Mouse (Mus musculus) left cerebral cortex, postnatal 14 days (tissue): Measurements from ENCODE around the gene Lce1m. TPM values are rescaled to one million over a fixed set of nuclear protein-coding genes. Genes with fewer than 3 reads are reported as not detected.
"Not testable (repeated sequence)": the region's sequence is repeated elsewhere in the genome, so short reads cannot be mapped to it uniquely, and the experiment has no call there.

Source experiments
- DNase-seq, 2 experiments: peaks; one replicate each; pipeline ENCODE4 v3.0.0; 2021 to 2022; ENCODE audit warnings: low spot score in 2 of 2, mixed read lengths in 1 of 2
- intact Hi-C: fragments of 180-260 bp; cut with DNase I; formaldehyde crosslinking; loops from one replicate; pipeline ENCODE4 v1.15.1; 2025
- long read RNA-seq, 2 experiments: library from polyadenylated mRNA; stranded (forward); transcript quantifications; one replicate each; pipeline ENCODE4 v2.0.0; 2021
- total RNA-seq, 2 experiments: library from RNA; stranded (reverse); gene quantifications; 2 replicates each; pipeline ENCODE4 v1.2.3; 2021

The Lce1m gene
- not detected for total RNA-seq
- long read RNA-seq, experiment 1 = 0 reads
- long read RNA-seq, experiment 2 = 0 reads

DNA sequence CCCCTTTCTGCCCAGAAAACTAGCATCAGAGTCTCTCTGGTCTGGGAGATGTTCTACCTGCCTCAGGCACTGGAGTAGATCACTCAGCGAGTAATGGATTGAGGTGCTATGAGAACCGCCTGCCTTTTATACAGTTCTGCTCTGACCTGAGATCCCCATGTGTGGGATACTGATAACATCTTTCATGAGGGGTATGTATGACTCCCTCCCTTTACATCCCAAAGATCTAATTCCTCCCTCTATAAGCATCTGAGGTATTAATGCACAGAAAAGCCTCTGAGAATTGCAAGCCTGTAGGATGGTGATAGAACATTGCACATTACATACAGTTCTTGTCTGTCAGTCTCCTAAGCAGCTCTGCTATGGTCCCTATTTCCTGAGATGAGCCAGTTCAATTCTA lies at the start of gene Lce1m:
TSS of gene Lce1m (minus strand) at position 101 of the 400 bp plus-strand sequence.
- DNase-seq = no peak
- intact Hi-C loops = no loop called here

GRCm38 (mm10) chr3:93068523-93068922 lies 49.7 kb upstream of the Lce1m start, which contains the start of gene Gm4858:
Gene Gm4858, plus strand, starts transcription at chr3:93068823.
- DNase-seq, intact Hi-C loops: not testable (repeated sequence)

GRCm38 (mm10) chr3:93052826-93053474 lies 34.1 kb upstream of the Lce1m start:
- intact Hi-C loops = no loop called here
- no peak for DNase-seq

GRCm38 (mm10) chr3:93050182-93050581 lies 31.3 kb upstream of the Lce1m start:
- intact Hi-C loops = no loop called here

DNA sequence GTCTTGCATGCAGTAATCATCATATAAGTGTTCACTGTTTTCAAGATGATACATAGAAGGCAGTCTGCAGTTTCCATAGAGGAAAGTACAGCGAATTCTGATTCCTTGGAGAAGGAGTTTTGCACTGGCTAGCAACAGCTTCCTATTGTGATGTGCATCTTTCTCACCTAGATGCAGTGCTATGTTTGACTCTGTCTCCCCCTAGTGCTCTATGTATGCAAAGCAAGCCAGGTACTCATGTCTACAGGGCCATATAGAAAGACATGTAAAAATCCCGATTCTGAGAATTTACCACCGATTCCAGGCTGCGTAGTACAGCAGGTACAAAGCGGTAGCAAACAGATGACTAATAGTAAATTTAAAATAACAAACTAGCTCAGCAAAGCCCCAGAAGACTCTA lies 12.6 kb upstream of the Lce1m start:
- intact Hi-C loops = loop anchor here (2.0 kb wide), 1 partner anchor 125 kb away; no protein-coding TSS in a partner anchor
- peak; percentile 71 for DNase-seq

More at GRCm38 (mm10) chr3:93050182-93050581, 31.3 kb upstream of the Lce1m start:
- no peak for DNase-seq

DNA sequence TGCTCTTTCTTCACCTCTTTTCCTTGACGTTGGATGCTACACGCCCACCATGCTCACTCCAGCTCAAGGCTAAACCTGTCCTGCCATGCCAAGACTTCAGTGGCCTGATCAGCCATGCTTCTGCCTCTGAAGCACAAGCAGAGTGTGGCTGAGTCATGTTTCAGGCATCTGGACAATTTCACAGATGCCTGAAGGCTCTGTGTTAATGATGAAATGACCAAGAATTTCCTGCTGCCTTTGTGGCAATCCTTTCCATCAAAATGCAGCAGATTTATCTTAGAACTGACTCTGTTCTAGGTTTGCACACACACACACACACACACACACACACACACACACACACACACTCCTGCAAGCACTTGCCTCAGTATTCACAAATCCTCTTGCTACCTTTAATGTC lies 6.6 kb upstream of the Lce1m start:
- intact Hi-C loops = no loop called here
- DNase-seq = no peak

DNA sequence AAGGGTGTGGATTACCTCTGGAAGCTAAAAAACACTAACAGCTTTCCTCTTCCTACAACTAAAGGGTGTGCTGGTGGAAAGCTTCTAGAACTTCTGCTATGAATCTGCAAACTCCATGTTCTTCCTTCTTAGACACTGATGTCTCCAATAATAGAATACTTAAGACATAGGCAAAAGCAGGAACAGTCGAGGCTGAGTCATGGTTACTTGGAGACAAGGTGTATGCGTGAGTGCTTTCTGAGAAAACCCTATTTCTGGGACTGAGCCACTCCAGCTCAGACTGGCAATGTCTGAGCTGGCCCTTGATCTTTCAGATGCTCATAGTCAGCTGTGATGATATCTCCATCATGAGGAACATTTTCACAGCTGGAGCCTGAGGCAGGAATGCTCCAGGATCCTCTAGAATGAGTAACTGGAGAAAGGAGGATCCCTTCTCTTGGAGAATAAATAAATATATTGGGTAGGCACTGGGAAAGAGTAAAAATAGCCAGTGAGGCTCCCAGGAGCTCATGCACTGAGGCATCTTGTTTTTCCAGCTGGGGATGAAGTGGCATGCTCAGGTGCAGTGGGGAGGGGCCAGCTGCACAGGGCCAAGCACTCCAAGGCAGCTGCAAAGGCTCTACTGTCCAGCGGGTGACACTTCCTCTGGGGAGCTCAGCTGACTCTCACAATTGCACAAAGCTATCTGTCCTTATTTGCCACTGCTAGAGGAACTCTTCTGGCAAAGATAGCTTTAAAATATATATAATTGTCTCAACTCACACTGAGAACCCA lies 4.7 kb upstream of the Lce1m start:
- peak; percentile 12 to 40 for DNase-seq
- intact Hi-C loops = no loop called here

DNA sequence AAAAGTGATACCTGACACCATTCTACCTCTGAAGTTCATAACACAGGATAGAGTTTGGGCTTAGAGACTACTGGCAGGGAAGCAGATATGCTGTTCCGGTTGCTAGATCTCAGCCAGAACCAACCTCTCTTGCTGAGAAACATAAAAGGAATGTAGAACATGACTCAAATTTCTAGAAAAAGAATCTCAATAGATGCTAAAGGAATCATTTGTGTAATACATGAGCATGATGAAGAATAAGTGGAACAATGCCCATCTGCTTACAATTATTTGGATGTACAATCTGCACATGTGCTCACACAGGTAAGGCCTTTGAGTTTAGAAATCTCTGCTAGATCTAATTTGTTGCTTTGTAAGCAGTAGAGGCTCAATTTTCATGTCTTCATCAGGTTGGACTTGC lies 2.3 kb upstream of the Lce1m start:
- intact Hi-C loops = no loop called here

DNA sequence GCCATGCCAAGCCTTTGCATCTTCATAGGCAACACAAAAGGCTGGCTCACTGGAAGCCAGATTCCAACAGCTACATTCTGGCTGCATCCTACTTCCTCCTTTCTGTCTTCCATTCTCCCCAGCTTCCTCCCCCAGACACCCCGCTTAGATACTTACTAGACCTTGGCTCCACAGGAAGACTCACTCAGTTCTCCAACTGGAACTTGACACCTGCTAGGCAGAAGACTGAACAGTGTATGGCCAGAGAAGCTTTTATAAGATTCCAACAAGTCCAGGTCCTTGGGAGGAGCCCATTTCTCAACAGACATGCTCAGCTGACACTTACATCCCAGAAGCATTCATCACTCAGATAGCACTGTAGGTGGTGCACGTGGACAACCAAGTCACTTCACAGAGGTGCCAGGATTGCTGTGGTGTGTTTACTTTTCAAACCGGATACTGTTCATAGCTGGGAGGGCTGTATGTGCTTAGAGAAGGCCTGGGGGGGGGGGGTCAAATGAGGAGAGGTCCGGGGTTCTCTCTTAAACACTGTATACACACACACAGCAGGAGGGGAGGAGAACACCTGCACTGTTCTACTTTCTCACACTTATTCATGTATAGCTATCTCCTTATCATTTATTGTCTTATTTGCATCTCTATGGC lies 3.3 kb downstream of the Lce1m start, which contains the start of gene Crct1:
TSS of gene Crct1 (minus strand) at position 228 of the 645 bp plus-strand sequence.
- intact Hi-C loops = no loop called here
- no peak for DNase-seq

More for the DNA sequence above, 2.3 kb upstream of the Lce1m start:
- DNase-seq = no peak

- no peak for DNase-seq
- intact Hi-C loops = no loop called here
Measured at GRCm38 (mm10) chr3:93014871-93015270, 4.0 kb downstream of the Lce1m start.

GRCm38 (mm10) chr3:93014378-93014801 lies 4.5 kb downstream of the Lce1m start:
- intact Hi-C loops = no loop called here
- DNase-seq = peak in 1 of 2 experiments; percentile 57

GRCm38 (mm10) chr3:93002843-93003242 lies 16.0 kb downstream of the Lce1m start:
- intact Hi-C loops = no loop called here
- DNase-seq = no peak

DNA sequence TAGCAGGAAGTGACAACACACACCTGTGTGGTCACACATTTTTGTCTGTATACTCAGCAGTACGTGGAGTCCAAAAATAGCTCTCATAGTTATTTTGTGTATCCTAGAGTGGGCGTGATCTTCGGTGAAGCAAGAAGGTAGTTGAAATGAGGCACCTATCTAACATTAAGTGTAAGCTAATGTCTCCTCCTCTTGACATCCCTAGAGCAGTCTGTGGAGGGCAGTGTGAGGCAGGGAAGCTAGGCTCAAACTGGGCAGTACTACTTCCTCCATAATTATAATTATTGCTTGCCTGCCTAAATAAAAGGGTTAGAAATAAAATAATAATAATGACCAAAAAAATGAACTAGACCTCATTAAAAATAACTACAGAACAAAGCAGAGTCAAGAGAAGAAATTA lies 18.2 kb downstream of the Lce1m start:
- DNase-seq = no peak
- intact Hi-C loops = no loop called here

GRCm38 (mm10) chr3:92998691-92999090 lies 20.2 kb downstream of the Lce1m start:
- peak; percentile 67 to 86 for DNase-seq
- intact Hi-C loops = loop anchor here (10.0 kb wide), 2 partner anchors 84 to 844 kb away; no protein-coding TSS in a partner anchor

GRCm38 (mm10) chr3:92991926-92992325 lies 26.9 kb downstream of the Lce1m start, which contains the start of gene Lce3f:
Gene Lce3f, plus strand, starts transcription at chr3:92992226.
- intact Hi-C loops = loop anchor here (10.0 kb wide), 2 partner anchors 77 to 837 kb away; no protein-coding TSS in a partner anchor

DNA sequence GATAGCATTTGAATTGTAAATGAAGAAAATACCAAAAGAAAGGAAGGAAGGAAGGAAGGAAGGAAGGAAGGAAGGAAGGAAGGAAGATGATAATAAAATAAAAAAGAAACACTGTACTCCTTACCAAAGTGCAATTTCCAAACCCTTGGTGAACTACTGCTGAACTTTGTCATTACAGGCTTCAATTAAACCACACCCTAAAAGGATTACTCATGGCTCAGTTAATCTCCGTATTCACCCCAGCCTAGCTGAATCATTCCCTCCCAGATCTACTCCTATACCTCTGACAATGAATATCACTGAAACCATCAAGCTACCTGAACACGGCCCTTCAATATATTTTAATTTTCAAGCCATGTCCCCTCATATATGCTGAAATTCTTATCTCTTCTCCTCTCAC lies 40.4 kb downstream of the Lce1m start:
- intact Hi-C loops = no loop called here
- no peak for DNase-seq

More at GRCm38 (mm10) chr3:92991926-92992325, 26.9 kb downstream of the Lce1m start, which contains the start of gene Lce3f:
- DNase-seq = no peak
